Mouse (Mus musculus): ENCODE data around the gene Mrpl27. TPM values are rescaled to one million over a fixed set of nuclear protein-coding genes. Genes with fewer than 3 reads are reported as not detected.

The Mrpl27 gene
- polyA plus RNA-seq (2016; fragmentation: Nextera tagmentation; extraction: Ambion mirVana), result 126 and 131 TPM in 2 replicates

GRCm38 (mm10) chr11:94653663-94654436 is at the start of gene Mrpl27, which contains the start of gene Eme1:
TSS of gene Mrpl27 (plus strand) at chr11:94653767.
TSS of gene Eme1 (minus strand) at chr11:94653964.
- Histone ChIP-seq H3K9me3 (replicated peaks) (no peaks in the 10 kb centered on the region), H3K4me1 (peaks cover 15% of the 10 kb centered on the region), H3K27ac (peak within 1 kb of the TSS; percentile 94), H3K36me3 (peaks cover 27% of the 10 kb centered on the region), H3K9ac (peak within 1 kb of the TSS; percentile 64), H3K27me3 (no peaks in the 10 kb centered on the region), H3K4me3 (peak within 1 kb of the TSS; percentile 61), H3K4me2 (replicated peaks) (peak within 1 kb of the TSS; percentile 74)
- WGBS, result 2% methylated on average over 32 of the region's 32 CpGs
- peak; percentile 90 for ATAC-seq (ENCODE audit: low FRiP score)

DNA sequence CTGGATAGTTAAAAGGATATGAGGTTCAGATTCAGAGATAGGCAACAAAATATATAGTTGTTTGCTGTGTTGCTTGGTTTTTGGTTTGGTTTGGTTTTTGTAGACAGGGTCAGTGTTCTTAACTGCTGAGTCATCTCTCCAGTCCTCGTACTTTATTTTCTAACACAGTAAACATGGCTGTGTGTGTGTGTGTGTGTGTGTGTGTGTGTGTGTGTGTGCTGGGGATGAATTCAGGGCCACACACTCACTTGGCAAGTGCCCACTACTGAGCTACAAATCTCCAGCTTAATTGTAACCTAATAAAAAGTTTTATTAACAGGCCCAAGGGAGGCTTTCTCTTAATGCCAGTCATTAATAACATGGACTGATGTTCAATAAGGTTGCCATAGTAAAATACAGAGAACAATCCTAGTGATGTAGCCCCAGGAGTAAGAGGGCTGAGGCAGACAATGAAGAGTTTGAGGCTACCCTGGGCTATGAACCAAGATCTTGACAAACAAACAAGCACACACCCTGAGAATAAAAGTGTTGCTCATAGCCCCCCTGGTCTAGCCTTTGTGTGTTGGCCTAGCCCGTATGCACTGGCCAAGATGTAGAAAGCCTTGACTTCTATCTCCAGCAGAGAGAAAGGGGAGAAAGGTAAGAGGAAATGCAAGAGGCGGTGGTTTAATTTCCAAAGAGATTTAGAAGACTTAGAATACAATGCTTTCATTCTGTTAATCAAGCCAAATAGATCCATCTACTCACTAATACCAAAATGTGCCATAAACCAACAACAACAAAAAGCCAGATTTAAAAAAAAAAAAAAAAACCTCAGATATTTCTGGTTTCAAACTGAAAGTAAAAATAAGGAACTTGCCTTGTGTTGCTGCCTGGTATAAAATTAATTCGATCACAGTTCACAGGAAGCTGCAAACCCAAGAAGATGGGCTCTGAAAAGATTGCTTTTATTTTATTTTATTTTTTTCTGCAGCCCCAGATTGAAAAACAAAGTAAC is 42.5 kb upstream of the Mrpl27 start:
- Histone ChIP-seq H3K4me2 (replicated peaks) (no peak overlapping the region), H3K27me3 (no peaks in the 10 kb centered on the region), H3K4me1 (no peaks in the 10 kb centered on the region), H3K27ac (no peak overlapping the region), H3K9me3 (replicated peaks) (no peaks in the 10 kb centered on the region), H3K4me3 (no peak overlapping the region), H3K9ac (no peak overlapping the region), H3K36me3 (no peaks in the 10 kb centered on the region)
- no peak for ATAC-seq (ENCODE audit: low FRiP score)
- whole genome bisulfite sequencing, result 73% methylated on average over 4 of the region's 4 CpGs

GRCm38 (mm10) chr11:94614603-94615002 is 39.0 kb upstream of the Mrpl27 start:
- WGBS, result 83% methylated on average over 4 of the region's 4 CpGs
- Histone ChIP-seq H3K4me2 (replicated peaks) (no peak overlapping the region), H3K9ac (no peak overlapping the region), H3K9me3 (replicated peaks) (no peaks in the 10 kb centered on the region), H3K36me3 (no peaks in the 10 kb centered on the region), H3K4me1 (no peaks in the 10 kb centered on the region), H3K27me3 (no peaks in the 10 kb centered on the region), H3K27ac (no peak overlapping the region), H3K4me3 (no peak overlapping the region)
- no peak for ATAC-seq (ENCODE audit: low FRiP score)

DNA sequence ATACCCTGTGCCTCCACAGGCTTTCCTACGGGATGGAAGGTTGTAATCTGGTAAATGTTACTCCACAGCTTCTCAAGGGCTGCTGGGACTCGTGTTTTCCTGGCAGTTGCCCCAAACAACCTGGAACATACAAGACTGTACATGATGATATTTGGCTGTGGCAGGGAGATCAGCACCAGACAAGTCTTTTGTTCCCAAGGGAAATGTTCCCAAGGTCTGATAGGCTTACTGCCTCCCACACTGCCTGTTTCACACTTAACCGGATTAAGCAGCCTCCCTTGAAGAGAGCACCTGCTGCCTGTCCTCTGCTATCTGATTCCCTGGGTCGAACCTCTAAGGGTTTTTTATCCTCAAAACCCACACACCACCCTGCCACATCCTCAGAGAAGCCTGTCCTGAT is 38.1 kb upstream of the Mrpl27 start:
- no peaks in the 10 kb centered on the region for H3K36me3 ChIP-seq
- ATAC-seq (ENCODE audit: low FRiP score), result no peak
- H3K4me3 ChIP-seq, result no peak overlapping the region
- H3K9me3 ChIP-seq (replicated peaks), result no peaks in the 10 kb centered on the region
- no peak overlapping the region for H3K4me2 ChIP-seq (replicated peaks)
- no peaks in the 10 kb centered on the region for H3K4me1 ChIP-seq
- H3K9ac ChIP-seq, result no peak overlapping the region
- no peaks in the 10 kb centered on the region for H3K27me3 ChIP-seq
- WGBS, result 34% methylated on average over 4 of the region's 4 CpGs
- H3K27ac ChIP-seq, result no peak overlapping the region

DNA sequence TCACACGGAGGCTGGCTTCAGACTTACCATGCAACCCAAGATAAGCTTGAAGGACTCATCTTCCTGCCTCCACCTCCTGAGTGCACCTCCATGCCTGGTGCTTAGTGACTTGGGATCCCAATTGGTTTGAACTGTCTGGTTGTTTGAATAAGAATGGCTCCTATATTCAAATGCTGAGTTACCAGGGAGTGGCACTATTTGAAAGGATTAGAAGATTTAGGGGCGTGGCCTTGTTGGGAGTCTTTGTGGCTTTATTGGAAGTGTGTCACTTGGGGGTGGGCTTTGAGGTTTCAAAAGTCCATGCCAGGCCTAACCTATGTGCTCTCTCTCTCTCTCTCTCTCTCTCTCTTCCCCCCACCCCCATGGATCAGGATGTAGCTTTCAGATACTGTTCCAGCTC is 35.9 kb upstream of the Mrpl27 start:
- ATAC-seq (ENCODE audit: low FRiP score), result no peak
- Histone ChIP-seq H3K36me3 (no peaks in the 10 kb centered on the region), H3K9me3 (replicated peaks) (no peaks in the 10 kb centered on the region), H3K4me1 (no peaks in the 10 kb centered on the region), H3K9ac (no peak overlapping the region), H3K4me2 (replicated peaks) (no peak overlapping the region), H3K27me3 (no peaks in the 10 kb centered on the region), H3K27ac (no peak overlapping the region), H3K4me3 (no peak overlapping the region)
- WGBS, result 83% methylated on average over 2 of the region's 2 CpGs

GRCm38 (mm10) chr11:94620766-94621457 is 32.7 kb upstream of the Mrpl27 start:
- Histone ChIP-seq H3K27me3 (no peaks in the 10 kb centered on the region), H3K9ac (no peak overlapping the region), H3K4me2 (replicated peaks) (no peak overlapping the region), H3K4me1 (no peaks in the 10 kb centered on the region), H3K27ac (no peak overlapping the region), H3K36me3 (no peaks in the 10 kb centered on the region), H3K9me3 (replicated peaks) (no peaks in the 10 kb centered on the region), H3K4me3 (no peak overlapping the region)
- WGBS, result 42% methylated on average over 6 of the region's 6 CpGs
- ATAC-seq (ENCODE audit: low FRiP score), result no peak

GRCm38 (mm10) chr11:94621458-94621852 is 32.1 kb upstream of the Mrpl27 start:
- Histone ChIP-seq H3K4me2 (replicated peaks) (no peak overlapping the region), H3K36me3 (no peaks in the 10 kb centered on the region), H3K9ac (no peak overlapping the region), H3K4me1 (no peaks in the 10 kb centered on the region), H3K27me3 (no peaks in the 10 kb centered on the region), H3K9me3 (replicated peaks) (no peaks in the 10 kb centered on the region), H3K27ac (no peak overlapping the region), H3K4me3 (no peak overlapping the region)
- no peak for ATAC-seq (ENCODE audit: low FRiP score)

GRCm38 (mm10) chr11:94622162-94622561 is 31.4 kb upstream of the Mrpl27 start:
- Histone ChIP-seq H3K36me3 (no peaks in the 10 kb centered on the region), H3K27ac (no peak overlapping the region), H3K4me1 (no peaks in the 10 kb centered on the region), H3K9ac (no peak overlapping the region), H3K27me3 (no peaks in the 10 kb centered on the region), H3K4me3 (no peak overlapping the region), H3K9me3 (replicated peaks) (no peaks in the 10 kb centered on the region), H3K4me2 (replicated peaks) (no peak overlapping the region)
- 76% methylated on average over 2 of the region's 2 CpGs for WGBS
- no peak for ATAC-seq (ENCODE audit: low FRiP score)

DNA sequence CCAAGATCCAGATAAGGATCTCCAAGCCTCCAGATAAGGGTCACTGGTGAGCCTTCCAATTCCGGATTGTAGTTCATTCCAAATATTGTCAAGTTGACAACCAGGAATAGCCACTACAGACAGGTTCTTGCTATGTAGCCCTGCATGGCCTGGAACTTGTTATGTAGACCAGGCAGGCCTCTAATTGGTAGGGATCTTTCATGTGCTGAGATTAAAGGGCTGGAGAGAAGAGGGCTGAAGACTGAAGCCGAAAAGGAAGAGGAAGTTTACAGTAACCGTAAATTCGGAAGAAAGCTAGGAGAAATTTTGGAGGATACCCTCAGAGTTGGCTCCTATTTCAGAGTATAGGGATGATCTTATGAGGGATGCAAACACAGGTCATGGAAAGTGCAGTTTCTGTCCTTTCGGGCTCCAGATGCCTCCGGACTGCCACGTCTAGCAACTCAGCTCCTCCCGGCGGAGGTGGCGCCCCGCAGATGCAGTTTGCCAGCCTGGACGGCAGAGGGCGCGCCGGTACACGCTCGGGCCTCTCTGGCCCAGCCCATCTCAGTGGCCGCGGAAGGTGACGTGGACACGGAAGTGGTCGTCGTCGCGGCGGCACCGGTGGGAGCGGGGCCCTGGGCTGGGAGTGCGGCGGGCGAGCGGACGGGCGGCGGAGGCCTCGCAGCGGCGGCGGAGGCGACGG is 24.2 kb upstream of the Mrpl27 start, which contains the start of gene Lrrc59:
Gene Lrrc59, plus strand, starts transcription at position 569 of the 685 bp plus-strand sequence.
- peak within 1 kb of the TSS; percentile 19; the same call in 1 of the 2 replicates for H3K27ac ChIP-seq
- WGBS, result 7% methylated on average over 40 of the region's 41 CpGs
- ATAC-seq (ENCODE audit: low FRiP score), result peak; percentile 95

GRCm38 (mm10) chr11:94629884-94630198 is 23.7 kb upstream of the Mrpl27 start:
- H3K27me3 ChIP-seq, result no peaks in the 10 kb centered on the region
- WGBS, result 0% methylated on average over 28 of the region's 28 CpGs
- H3K9me3 ChIP-seq (replicated peaks), result no peaks in the 10 kb centered on the region
- no peak; the same call in 1 of the 2 replicates for ATAC-seq (ENCODE audit: low FRiP score)
- peaks cover 31% of the 10 kb centered on the region for H3K36me3 ChIP-seq
- peak overlapping the region; percentile 90 for H3K9ac ChIP-seq
- H3K4me1 ChIP-seq, result peaks cover 13% of the 10 kb centered on the region
- H3K4me3 ChIP-seq, result peak overlapping the region; percentile 66
- H3K4me2 ChIP-seq (replicated peaks), result peak overlapping the region; percentile 88
- H3K27ac ChIP-seq, result peak overlapping the region; percentile 19; the same call in 1 of the 2 replicates

More for the DNA sequence above, 24.2 kb upstream of the Mrpl27 start, which contains the start of gene Lrrc59:
- H3K4me1 ChIP-seq, result peaks cover 13% of the 10 kb centered on the region
- peak within 1 kb of the TSS; percentile 90 for H3K9ac ChIP-seq
- H3K9me3 ChIP-seq (replicated peaks), result no peaks in the 10 kb centered on the region
- no peaks in the 10 kb centered on the region for H3K27me3 ChIP-seq
- H3K36me3 ChIP-seq, result peaks cover 26% of the 10 kb centered on the region
- peak within 1 kb of the TSS; percentile 66 for H3K4me3 ChIP-seq
- peak within 1 kb of the TSS; percentile 88 for H3K4me2 ChIP-seq (replicated peaks)

GRCm38 (mm10) chr11:94630199-94631011 is 23.2 kb upstream of the Mrpl27 start:
- Histone ChIP-seq H3K36me3 (peaks cover 36% of the 10 kb centered on the region), H3K9ac (peak overlapping the region; percentile 90), H3K9me3 (replicated peaks) (no peaks in the 10 kb centered on the region), H3K27me3 (no peaks in the 10 kb centered on the region), H3K27ac (peak overlapping the region; percentile 19; the same call in 1 of the 2 replicates), H3K4me3 (peak overlapping the region; percentile 66), H3K4me1 (peaks cover 13% of the 10 kb centered on the region), H3K4me2 (replicated peaks) (peak overlapping the region; percentile 88)
- WGBS, result 16% methylated on average over 26 of the region's 26 CpGs
- peak; percentile 40 for ATAC-seq (ENCODE audit: low FRiP score)
